Mouse (Mus musculus): Measurements from ENCODE around the gene Ccdc154.
"Not testable (repeated sequence)": the region's sequence is repeated elsewhere in the genome, so short reads cannot be mapped to it uniquely, and the experiment has no call there.

Ccdc154 gene

DNA sequence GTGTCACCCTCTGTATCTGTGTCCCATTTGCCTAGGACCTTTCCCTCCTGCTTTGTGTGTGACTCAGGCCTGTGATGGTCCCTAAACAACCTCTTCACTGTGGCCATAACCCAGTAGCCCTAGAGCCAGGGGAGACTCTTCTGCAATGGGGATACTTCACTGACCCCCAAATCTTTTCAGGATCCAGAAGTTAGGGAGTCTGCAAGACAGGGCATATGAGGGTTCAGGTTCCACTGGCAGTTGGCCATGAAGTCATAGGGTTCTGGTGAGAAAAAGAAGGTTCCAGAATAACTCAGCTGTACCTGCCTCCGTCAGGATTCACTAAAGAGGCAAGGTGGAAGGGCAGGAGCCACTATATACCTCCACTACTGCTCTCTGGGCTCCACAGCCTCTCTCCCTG lies at the start of gene Ccdc154:
Gene Ccdc154, plus strand, starts transcription at position 301 of the 400 bp plus-strand sequence.
- DNase-seq (ENCODE audit: low read depth, low spot score) = no peak

DNA sequence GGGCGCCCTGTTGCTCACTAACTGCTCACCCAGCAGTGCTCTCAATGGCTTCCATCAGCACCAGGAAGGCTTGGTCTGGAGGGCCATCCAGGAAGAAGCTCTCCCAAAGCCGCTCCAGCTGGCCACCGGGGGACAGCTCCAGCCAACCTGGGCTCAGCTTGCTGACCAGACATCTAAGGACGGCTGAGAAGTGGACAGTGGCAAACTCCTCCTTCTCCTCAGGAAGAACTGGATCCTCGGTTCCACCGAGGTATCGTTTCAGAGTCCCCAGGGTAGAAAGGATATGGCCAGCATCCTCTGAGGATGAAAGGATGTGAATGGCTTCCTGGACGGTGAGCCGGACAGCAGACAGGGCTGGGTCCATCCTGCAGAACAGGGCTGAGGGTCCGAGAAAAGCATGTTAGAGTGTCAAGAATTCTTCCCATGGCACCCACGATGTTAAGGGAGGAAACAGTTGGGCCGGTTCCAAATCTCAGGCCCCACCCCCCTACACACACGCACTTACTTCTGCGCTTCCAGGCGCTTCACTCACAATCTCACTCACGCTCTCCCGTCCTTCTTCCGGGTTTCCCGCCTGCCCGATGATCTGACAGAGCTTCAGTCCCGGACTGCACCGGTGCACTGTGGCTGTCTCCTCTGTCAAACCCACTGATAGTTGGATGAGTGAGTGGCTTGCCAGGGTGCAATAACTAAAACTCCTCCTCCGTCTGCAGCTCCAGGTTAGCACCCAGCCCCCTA lies 47.2 kb upstream of the Ccdc154 start:
- no peak for DNase-seq (ENCODE audit: low read depth, low spot score)

DNA sequence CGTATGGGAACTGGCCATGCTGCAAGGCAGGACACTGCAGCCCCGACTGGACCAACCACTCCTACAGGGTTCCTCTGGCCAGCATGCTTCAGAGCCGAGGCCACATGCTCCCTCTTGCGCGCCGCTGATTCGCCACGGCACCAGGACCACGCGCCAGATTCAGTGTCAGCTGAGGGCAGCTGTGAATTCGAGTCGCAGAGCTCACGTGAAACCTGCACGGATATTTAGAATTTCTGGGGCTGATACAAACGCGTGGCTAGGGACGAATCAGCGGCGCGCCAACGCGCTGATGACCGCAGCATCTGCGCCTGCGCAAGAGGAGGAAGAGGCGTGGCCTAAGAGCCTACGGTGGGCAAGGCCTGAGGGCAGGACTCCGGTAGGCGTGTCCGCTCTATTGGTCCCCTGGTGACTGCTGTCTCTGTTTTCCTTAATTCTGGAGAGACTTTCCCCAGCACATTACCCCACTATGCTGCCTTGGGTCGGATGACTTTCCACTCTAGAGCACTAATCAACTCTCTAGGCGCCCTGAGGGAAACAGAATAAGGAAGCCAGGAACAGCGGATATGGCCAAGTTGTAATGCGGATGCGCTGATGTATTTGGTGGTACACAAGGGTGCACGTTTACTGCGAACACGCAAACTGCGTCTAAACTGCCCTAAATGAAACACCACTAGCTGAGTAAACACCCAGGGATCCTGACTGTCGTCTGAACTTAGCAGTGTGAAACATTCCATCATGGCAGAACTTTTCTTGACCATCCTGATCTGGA lies 46.4 kb upstream of the Ccdc154 start, which contains the start of gene Telo2:
Gene Telo2, minus strand, starts transcription at position 304 of the 769 bp plus-strand sequence.
- peak; percentile 86 for DNase-seq (ENCODE audit: low read depth, low spot score)

DNA sequence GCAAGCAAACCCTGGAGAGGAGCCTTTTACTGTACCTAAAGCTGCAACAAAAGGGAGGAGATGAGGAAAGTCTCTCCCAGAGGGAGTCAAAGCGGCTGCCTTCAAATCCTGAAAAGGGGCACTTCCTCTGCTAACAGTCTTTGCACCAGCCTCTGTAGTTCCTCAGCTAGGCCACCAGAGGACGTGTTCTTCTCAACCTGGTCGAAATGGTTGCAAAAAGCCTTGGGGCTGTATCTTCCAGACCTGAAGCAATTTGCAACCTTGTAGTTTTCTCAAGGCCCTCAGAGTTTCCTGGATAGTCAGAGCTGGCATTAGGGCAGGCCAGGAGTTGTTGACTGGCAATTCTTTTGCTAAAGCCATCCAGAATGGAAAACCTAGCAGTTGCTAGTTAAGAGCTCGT lies 45.0 kb upstream of the Ccdc154 start:
- DNase-seq (ENCODE audit: low read depth, low spot score) = no peak

DNA sequence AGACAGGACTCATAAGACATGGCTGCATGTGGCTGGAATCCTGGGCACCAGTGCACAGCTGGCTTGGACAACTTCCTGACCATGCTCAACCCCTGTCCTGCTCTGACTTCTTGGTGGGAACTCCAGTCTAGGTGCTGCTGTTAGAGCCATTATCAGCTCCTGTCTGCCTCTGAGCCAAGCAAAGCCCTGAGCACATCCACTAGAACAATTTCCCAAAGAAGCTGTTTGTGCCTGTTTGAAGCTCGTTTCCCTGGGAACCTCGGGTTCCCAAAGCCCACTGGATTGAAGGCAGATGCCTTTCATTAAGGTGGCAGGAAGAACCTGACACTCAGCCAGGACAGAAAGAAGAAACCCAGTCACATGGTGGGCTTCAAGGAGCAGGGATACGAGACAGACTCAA lies 41.9 kb upstream of the Ccdc154 start, which contains the start of gene Ptx4:
Gene Ptx4, plus strand, starts transcription at position 355 of the 400 bp plus-strand sequence.
- DNase-seq (ENCODE audit: low read depth, low spot score) = no peak

DNA sequence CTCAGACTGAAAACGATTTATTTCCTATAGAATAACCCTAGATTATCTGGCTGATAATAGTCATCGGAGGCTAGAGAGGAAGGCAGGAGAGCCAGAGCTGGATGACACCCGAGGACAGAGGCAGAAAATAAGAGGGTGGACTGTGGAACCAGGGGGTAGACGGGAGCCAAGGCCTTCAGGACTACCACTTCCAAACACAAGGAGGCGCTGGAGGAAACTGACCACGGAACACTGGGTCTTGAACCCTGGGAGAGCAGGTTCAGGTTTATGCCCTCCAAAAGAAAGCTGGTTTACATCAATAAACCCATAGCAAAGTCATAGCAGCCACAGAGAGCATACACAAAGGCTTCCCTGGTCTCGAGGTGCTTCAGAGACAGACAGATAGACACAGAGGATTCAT lies 38.3 kb upstream of the Ccdc154 start:
- DNase-seq (ENCODE audit: low read depth, low spot score) = no peak

DNA sequence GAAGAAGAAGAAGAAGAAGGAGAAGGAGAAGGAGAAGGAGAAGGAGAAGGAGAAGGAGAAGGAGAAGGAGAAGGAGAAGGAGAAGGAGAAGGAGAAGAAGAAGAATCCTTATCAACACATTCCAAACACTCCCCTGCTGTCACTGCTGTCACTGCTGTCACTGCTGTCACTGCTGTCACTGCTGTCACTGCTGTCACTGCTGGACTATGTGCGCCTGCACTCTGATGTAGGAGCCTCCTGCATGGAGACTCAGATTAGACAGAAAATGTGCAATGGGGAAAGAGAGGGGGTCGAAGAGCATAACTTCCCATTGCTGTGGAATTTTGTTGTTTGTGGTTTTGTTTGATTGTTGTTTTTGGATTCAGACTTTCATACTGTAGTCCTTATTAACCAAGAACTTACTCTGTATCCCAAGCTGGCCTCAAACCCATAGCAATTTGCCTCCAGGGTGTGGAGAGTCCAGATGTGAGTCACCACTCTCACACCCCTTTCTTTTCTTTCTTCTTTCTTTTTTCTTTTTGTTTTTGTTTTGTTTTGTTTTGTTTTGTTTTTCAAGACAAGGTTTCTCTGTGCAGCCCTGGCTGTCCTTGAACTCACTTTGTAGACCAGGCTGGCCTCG lies 36.7 kb upstream of the Ccdc154 start:
- DNase-seq (ENCODE audit: low read depth, low spot score) = not testable (repeated sequence)

DNA sequence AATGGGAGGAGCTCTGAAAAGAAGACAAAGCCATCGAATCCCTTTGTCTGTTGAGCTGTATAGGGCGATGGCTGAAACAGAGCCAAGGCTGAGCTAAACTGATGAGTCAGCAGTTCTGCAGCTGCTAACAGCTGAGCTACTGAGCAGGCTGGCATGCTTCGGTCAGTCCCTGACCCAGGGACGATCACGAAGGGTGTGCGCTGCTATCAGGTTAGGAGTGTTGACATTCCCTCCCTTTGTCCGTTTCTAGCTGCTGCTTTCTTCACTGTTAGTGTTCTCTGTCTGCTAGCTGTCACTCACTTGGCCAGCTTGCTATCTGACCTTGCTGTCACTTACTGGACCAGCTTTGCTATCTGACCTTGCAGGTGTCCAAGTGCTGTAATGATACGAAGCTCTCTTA lies 35.2 kb upstream of the Ccdc154 start:
- DNase-seq (ENCODE audit: low read depth, low spot score) = peak; percentile 48

DNA sequence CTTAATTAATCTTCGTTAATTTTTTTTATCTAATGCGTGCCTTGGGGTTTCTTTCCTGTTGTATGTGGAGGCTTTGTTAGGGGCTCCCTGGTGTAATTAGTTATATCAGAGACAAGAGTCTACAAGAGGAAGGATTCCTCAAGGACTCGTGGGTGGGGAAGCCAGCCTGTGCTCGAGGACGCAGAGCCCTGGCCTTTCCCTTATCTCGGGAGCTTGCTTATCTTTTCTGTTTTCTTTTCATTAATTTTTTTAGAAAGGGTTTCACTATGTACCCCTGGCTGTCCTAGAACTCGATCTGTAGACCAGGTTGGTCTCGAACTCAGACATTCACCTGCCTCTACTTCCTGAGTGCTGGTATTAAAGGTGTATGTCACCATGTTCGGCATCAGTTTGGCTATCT lies 34.6 kb upstream of the Ccdc154 start:
- no peak for DNase-seq (ENCODE audit: low read depth, low spot score)

DNA sequence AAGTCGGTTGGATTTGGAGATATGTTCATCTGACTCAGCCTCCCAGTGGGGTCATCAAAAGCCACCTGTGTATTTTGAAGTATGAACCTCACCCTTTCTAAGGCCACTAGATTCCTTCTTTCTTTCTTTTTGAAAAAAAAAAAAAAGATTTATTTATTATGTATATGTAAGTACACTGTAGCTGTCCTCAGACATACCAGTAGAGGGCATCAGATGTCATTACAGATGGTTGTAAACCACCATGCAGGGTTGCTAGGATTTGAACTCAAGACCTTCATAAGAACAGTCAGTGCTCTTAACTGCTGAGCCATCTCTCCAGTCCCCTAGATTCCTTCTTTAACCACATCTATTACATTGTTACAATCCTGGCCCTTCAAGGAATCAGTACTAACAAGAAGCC lies 32.2 kb upstream of the Ccdc154 start:
- no peak for DNase-seq (ENCODE audit: low read depth, low spot score)

DNA sequence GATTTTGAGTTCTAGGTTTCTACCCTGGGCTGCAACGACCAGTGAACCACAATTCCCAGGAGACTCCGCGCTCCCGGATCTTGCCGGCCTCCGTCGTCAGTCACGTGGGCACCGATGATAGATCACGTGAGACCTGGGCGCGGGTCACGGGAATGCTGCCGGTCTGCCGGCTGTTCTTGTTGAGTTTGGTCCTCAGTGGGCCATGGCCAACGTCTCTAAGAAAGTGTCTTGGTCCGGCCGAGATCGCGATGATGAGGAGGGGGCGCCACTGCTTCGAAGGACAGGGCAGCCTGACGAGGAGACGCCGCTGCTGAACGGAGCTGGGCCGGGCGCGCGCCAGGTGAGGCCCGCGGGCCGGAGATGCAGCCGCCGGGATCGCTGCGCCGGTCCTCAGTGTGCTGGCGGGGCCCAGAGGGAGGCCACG lies 29.0 kb upstream of the Ccdc154 start, which contains the start of gene Clcn7:
Gene Clcn7, plus strand, starts transcription at position 117 of the 424 bp plus-strand sequence.
- DNase-seq (ENCODE audit: low read depth, low spot score) = peak; percentile 76

DNA sequence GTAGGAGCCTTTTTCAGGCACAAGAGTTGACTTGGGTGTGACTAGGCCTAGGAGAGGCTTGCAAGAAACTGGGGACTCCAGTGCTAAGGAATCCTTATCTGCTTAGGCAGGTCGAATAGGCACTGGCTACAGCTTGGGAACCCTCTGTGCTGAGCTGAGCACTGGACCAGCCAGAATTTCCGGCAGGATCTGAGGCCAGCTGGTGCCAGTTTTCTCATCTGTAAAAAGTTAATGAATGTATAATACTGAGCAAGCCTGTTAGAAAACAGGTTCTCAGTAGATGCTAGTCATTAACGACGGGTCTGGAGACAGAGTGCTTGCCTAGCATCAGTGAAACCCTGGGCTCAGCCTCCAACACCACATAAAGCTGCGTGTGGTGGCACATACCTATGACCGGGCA lies 26.6 kb upstream of the Ccdc154 start:
- DNase-seq (ENCODE audit: low read depth, low spot score) = no peak

DNA sequence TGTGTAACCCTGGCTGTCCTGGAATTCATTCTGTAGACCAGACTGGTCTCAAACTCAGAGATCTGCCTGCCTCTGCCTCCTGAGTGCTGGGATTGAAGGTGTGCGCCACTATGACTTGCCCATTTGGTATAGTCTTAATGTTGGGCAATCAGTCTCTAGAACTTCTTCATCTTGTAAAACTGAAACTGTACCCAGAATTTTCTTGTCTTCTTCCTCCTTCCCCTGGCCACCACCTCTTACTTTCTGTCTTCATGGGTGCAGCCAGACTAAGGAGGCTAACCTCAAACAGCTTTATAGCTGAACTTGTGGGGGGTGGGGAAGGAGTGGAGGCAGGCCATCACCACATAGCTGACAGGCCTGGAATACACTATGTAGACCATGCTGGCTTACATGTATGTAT lies 23.5 kb upstream of the Ccdc154 start:
- DNase-seq (ENCODE audit: low read depth, low spot score) = no peak

DNA sequence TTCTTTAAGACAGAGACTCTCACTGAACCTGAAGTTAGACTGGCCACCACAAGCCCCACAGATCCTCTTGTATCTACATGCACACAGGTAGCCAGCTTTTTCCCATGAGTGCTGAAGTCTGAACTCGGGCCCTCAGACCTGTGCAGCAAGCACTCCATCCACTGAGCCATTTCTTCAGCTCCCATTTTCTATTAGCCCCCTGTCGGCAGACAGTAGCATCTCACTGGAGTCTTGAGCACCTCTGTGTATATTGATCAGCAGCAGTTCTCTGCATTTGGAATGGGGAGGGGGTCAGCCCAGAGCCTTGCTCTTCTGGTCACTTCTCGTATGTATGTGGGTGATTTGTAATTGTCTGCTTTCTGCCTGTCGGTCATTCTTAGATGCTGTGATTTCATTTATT lies 22.3 kb upstream of the Ccdc154 start:
- DNase-seq (ENCODE audit: low read depth, low spot score) = no peak

DNA sequence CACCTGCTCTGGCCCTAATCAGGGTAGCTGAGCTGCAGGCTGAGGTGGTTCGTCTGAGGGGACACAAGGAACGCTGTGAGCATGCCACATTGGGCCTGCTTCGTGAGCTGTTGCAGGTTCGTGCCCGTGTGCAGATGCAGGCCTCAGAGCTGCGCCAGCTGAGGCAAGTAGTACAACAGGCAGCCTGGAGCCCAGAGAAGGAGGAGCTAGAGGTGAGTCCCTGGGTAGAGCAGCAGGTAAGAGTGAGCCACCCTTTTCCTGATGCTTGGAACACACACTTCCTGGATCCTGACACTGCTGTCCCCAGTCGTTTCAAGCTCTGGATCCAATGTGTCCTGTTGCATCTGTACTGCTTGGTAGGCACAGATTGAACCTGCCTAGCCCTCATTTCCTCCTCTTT lies 1.1 kb downstream of the Ccdc154 start:
- DNase-seq (ENCODE audit: low read depth, low spot score) = no peak

DNA sequence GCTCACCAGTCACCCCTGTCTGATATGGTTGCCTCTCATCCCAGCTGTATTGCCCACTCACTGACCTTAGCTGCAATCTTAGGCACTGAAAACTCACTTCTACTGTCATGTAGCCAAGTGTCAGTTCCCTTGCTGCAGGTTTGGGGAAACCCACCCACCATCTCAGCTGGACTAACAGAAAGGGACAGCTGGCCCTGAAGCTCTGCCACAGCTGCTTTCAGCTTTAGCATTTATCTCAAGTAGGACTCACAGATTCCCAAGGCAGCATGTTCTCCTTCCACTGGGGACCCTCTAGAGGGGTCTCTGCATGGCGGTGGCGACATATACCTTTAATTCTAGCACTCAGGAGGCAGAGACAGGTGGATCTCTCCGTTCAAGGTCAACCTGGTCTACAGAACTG lies 2.5 kb downstream of the Ccdc154 start:
- no peak for DNase-seq (ENCODE audit: low read depth, low spot score)

DNA sequence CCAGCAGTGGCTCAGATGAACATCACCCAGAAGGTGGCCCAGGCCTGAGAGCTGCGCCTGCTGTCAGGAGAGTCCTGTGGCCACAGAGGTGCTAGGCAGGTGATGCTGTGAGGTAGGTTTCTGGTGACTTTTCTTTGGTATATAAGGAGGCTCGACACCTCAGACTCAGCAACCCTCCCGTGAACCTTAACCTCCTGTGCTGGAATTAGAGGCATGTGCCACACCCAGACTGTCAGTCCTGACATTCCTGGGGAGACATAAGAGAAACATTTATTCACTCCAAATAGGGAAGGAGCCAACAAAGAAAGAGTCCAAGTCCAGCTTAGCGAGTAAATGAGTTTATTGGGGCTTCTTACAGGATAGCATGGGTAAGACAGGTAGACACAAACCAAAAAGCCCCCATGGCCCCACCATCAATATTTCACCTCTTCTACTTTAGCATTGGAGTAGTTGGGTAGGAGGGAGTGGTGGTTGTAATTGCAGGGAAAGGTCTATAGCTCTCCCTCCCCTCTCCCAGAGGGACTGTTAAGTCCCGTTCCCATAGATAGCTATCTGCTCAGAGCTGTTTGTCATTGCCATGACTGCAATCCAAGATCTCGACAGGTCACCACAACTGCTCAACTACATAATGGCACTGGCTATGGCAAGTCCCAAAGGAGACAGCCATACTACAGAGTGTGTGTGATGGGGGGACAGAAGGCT lies 3.9 kb downstream of the Ccdc154 start:
- DNase-seq (ENCODE audit: low read depth, low spot score) = no peak

DNA sequence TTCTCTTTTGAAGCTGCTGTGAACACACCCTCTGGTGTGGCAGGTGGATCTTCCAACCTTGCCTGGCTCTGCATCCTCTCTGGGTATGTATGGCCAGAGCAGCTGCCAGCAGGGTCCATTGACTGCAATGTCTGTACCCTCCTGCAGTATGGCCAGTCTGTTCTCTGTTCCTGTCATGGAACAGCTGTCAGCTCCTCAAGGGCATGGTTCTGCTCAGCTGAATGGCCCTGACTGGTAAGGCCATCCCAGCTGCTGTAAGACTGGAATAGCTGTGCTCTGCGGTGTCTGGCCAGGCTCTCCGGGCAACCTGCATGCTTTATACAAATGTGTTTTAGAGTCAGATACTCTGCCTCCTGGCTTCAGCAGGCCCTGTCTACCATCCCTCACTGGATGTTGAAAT lies 7.4 kb downstream of the Ccdc154 start:
- no peak for DNase-seq (ENCODE audit: low read depth, low spot score)

DNA sequence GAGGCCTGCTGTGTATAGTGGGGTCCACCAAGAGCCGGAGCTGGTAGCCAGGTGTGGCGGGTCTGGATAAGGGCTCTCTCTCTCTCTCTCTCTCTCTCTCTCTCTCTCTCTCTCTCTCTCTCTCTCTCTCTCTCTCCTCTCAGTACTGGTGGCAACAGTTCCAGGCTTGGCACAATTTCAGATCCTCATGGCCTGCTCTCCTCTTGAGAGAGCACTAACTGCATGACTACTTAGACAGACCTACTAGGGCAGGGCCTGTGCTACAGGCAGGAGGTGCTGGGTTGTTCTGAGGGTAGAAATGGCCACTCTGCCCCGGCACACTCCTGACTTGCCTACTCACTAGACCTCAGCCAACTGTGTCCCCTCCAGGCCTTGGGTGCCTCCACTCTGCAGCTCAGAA lies 10.3 kb downstream of the Ccdc154 start:
- no peak for DNase-seq (ENCODE audit: low read depth, low spot score)

DNA sequence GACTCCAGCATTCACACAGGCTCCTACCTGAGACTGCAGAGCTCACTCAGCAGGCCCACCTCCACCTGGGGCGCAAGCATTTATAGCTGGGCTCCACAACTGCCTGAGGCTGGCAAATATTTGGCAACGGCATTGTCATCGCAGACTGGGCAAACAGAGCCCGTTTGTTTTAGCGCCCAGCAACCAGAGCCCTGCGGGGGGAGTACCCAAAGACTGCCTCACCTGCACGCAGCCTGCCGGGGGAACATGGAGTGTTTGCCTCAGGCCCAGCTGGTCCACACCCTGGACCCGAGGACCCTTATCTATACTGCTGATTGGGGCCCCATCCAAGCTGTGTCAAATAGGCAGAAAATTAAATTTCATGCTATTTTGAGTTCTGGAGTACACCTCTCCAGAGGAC lies 13.2 kb downstream of the Ccdc154 start, which contains the start of gene Gm38655:
Gene Gm38655, minus strand, starts transcription at position 61 of the 400 bp plus-strand sequence.
- DNase-seq (ENCODE audit: low read depth, low spot score) = no peak

DNA sequence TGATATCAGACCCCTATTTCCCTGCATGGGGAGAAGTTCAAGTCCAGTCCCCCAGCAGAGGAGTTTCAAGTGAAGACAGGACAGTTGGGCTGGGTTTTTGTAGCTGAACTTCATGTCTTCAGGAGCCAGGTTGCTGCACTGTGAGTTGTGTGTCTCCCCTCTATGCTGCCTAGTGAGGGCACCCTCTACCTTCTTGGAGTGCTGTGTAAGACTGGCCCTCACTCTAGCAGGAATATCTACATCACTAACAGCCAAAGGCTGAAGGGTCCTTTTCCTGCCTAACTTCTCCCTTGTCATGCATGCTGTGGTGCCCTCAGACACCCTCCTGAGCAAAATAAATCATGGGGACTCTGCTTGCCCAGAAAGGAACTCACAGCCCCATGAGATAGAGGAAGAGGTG lies 21.0 kb downstream of the Ccdc154 start:
- no peak for DNase-seq (ENCODE audit: low read depth, low spot score)

Data from c-Kit-negative CD71-positive TER-119-positive erythroid progenitor cells, embryonic 14.5 days (primary cell).